Mouse (Mus musculus) c-Kit-negative CD71-positive TER-119-positive erythroid progenitor cells, embryonic 14.5 days (primary cell): ENCODE data around the gene Tmem167.
"Not testable (repeated sequence)": the region's sequence is repeated elsewhere in the genome, so short reads cannot be mapped to it uniquely, and the experiment has no call there.

ENCODE experiments used
- DNase-seq: peaks from one replicate; pipeline ENCODE4 v3.0.0-alpha.2; 2013; ENCODE audit warnings: low read depth, low spot score

Gene Tmem167

GRCm38 (mm10) chr13:90088962-90089824 is at the start of gene Tmem167, which contains the start of gene Xrcc4:
Gene Tmem167 (plus strand): TSS chr13:90089123.
Gene Xrcc4 (minus strand): TSS chr13:90089608.
- DNase-seq, result peak; percentile 91

GRCm38 (mm10) chr13:90039613-90040012 is 49.3 kb upstream of the Tmem167 start:
- no peak for DNase-seq

GRCm38 (mm10) chr13:90051735-90052134 is 37.2 kb upstream of the Tmem167 start:
- no peak for DNase-seq

GRCm38 (mm10) chr13:90052408-90052807 is 36.5 kb upstream of the Tmem167 start:
- DNase-seq, result no peak

- no peak for DNase-seq
Measured at GRCm38 (mm10) chr13:90061877-90062276, 27.0 kb upstream of the Tmem167 start.

- DNase-seq, result no peak
Measured at GRCm38 (mm10) chr13:90089825-90090183, 881 bp downstream of the Tmem167 start.

- no peak for DNase-seq
Measured at GRCm38 (mm10) chr13:90101514-90101913, 12.6 kb downstream of the Tmem167 start.

GRCm38 (mm10) chr13:90106139-90106538 is 17.2 kb downstream of the Tmem167 start:
- no peak for DNase-seq

- not testable (repeated sequence) for DNase-seq
Measured at GRCm38 (mm10) chr13:90108746-90109145, 19.8 kb downstream of the Tmem167 start.

GRCm38 (mm10) chr13:90111681-90112080 is 22.8 kb downstream of the Tmem167 start:
- DNase-seq, result no peak

- DNase-seq, result no peak
Measured at GRCm38 (mm10) chr13:90136156-90136910, 47.4 kb downstream of the Tmem167 start.

- no peak for DNase-seq
Measured at GRCm38 (mm10) chr13:90141681-90142080, 52.8 kb downstream of the Tmem167 start.

- no peak for DNase-seq
Measured at GRCm38 (mm10) chr13:90143245-90143644, 54.3 kb downstream of the Tmem167 start.

- no peak for DNase-seq
Measured at GRCm38 (mm10) chr13:90151881-90152280, 63.0 kb downstream of the Tmem167 start.

- DNase-seq, result no peak
Measured at GRCm38 (mm10) chr13:90152536-90153273, 63.8 kb downstream of the Tmem167 start.

GRCm38 (mm10) chr13:90164147-90164546 is 75.2 kb downstream of the Tmem167 start:
- DNase-seq, result no peak

GRCm38 (mm10) chr13:90167044-90167443 is 78.1 kb downstream of the Tmem167 start:
- DNase-seq, result no peak

- no peak for DNase-seq
Measured at GRCm38 (mm10) chr13:90170100-90170781, 81.3 kb downstream of the Tmem167 start.

GRCm38 (mm10) chr13:90170782-90171179 is 81.9 kb downstream of the Tmem167 start:
- no peak for DNase-seq

- DNase-seq, result no peak
Measured at GRCm38 (mm10) chr13:90171390-90171789, 82.5 kb downstream of the Tmem167 start.

GRCm38 (mm10) chr13:90175662-90176061 is 86.7 kb downstream of the Tmem167 start:
- no peak for DNase-seq
